Mouse (Mus musculus) mouse embryonic stem cell (cell line): ENCODE data around the gene Duxf3.
"Not testable (repeated sequence)": the region's sequence is repeated elsewhere in the genome, so short reads cannot be mapped to it uniquely, and the experiment has no call there.

Source experiments
- in situ Hi-C, 2 experiments: fragments of 300-500 bp; cut with MboI; formaldehyde crosslinking; loops; 1 replicate in 1 of 2; 3 replicates in 1 of 2; pipeline ENCODE4 v1.14.3; 2019 to 2020; ENCODE audit warnings: low sequenced_read_pairs in 2 of 2, low pct_unique_long_range_greater_than_20kb in 1 of 2, mixed read lengths in 1 of 2; ENCODE audit not compliant: unreplicated experiment in 1 of 2

Gene Duxf3

GRCm38 (mm10) chr10:58232641-58232969 lies at the start of gene Duxf3:
Gene Duxf3, minus strand, starts transcription at chr10:58232675.
- in situ Hi-C loops = not testable (repeated sequence)

- in situ Hi-C loops = no loop called here
These were observed 49.8 kb upstream of the Duxf3 start for GRCm38 (mm10) chr10:58282238-58282637.

- in situ Hi-C loops = no loop called here
These were observed 26.0 kb upstream of the Duxf3 start for GRCm38 (mm10) chr10:58258466-58258865.

- in situ Hi-C loops = no loop called here
These were observed 23.5 kb upstream of the Duxf3 start for GRCm38 (mm10) chr10:58255954-58256353.

- in situ Hi-C loops = no loop called here
These were observed 22.9 kb upstream of the Duxf3 start, which contains the start of gene Gcc2 for GRCm38 (mm10) chr10:58255213-58255892. Gene Gcc2, plus strand, starts transcription at chr10:58255497.

GRCm38 (mm10) chr10:58254635-58255175 lies 22.2 kb upstream of the Duxf3 start:
- in situ Hi-C loops = no loop called here

GRCm38 (mm10) chr10:58249535-58249934 lies 17.1 kb upstream of the Duxf3 start:
- in situ Hi-C loops = no loop called here

- in situ Hi-C loops = not testable (repeated sequence)
These were observed 6.7 kb upstream of the Duxf3 start for GRCm38 (mm10) chr10:58238984-58239740.

GRCm38 (mm10) chr10:58236613-58237012 lies 4.1 kb upstream of the Duxf3 start, which contains the start of gene Gm4981:
Gene Gm4981, minus strand, starts transcription at chr10:58236701.
- in situ Hi-C loops = no loop called here

GRCm38 (mm10) chr10:58234985-58235384 lies 2.5 kb upstream of the Duxf3 start:
- in situ Hi-C loops = not testable (repeated sequence)

GRCm38 (mm10) chr10:58233740-58234121 lies 1.3 kb upstream of the Duxf3 start:
- in situ Hi-C loops = not testable (repeated sequence)

- in situ Hi-C loops = not testable (repeated sequence)
These were observed 722 bp upstream of the Duxf3 start for GRCm38 (mm10) chr10:58233054-58233739.

- in situ Hi-C loops = not testable (repeated sequence)
These were observed 465 bp downstream of the Duxf3 start for GRCm38 (mm10) chr10:58231779-58232640.

- in situ Hi-C loops = not testable (repeated sequence)
These were observed 1.4 kb downstream of the Duxf3 start for GRCm38 (mm10) chr10:58231088-58231487.

GRCm38 (mm10) chr10:58230021-58230420 lies 2.5 kb downstream of the Duxf3 start:
- in situ Hi-C loops = not testable (repeated sequence)

GRCm38 (mm10) chr10:58227798-58228197 lies 4.7 kb downstream of the Duxf3 start:
- in situ Hi-C loops = not testable (repeated sequence)

- in situ Hi-C loops = not testable (repeated sequence)
These were observed 6.1 kb downstream of the Duxf3 start for GRCm38 (mm10) chr10:58226357-58226756.
